Mouse (Mus musculus) cerebellum, postnatal 25 days (tissue): ENCODE results near the gene Homer2.

Experiments
- DNase-seq, 2 experiments: peaks; one replicate each; pipeline ENCODE4 v3.0.0; 2021; ENCODE audit warnings: mixed read lengths in 2 of 2

Gene Homer2

DNA sequence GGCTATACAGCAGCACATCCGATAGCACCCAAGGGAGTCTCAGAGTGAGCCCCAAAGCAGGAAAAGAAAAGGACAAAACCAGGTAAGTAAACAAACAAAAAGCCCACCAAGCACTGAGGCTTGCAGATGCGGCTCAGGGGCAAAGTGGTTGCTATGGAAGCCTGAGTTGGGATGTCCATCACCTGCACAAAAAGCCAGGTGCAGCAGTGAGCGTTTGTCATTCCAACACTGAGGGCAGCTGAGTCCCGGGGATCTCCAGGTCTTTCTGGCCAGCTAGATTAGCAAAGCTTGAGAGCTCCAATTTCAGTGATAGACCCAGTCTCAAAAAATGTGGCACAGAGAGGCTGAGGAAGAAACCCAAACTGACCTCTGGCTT lies 149.4 kb downstream of the Homer2 start:
- DNase-seq, result no peak

DNA sequence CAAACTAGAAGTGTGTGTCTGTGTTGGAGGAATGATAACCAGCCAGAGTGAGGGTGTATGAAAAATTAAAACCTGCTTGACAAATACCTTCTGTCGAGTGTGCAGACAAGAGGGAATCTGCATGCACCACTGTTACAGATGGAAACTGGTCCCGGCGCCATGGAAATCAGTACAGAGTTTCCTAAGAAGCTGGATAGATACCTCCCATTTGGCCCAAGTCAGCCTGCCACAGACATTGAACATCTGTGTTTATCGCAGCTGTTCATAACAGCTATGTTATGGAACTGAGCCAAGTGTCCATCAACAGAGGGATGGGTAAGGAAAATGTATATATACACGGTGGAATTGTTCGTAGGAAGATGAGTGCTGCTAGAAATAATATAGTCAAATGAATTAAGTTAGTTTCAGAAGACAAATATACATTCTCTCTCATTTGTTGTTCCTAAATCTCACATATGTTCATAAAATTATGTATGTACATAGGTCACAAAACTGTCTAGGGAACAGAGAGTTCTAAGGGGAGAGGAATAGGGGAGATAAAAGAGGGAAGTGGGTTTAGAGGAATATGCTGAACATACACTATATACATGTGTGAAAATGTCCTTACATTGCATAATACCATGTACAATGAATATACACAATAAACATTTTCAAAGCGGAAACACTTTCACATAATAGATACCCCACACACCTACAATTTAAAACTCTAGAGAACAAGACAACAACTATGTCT lies 149.9 kb downstream of the Homer2 start:
- DNase-seq, result no peak

DNA sequence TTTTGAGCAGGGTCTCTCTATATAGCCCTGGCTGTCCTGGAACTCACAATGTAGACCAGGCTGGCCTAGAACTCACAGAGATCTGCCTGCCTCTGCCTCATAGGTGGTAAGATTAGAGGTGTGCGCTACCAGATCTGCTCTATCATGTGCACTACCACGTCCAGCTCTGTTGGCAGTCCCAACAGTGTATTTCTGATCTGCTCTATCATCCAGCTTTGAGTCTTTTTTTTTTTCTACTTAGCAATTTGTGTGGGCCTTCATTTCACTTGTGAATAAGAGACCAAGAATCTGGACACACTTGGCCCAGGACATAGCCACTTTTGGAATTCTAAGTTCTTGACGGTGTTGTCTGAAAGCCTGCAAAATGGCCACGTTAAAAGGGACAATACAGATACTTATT lies 150.5 kb downstream of the Homer2 start:
- no peak for DNase-seq

DNA sequence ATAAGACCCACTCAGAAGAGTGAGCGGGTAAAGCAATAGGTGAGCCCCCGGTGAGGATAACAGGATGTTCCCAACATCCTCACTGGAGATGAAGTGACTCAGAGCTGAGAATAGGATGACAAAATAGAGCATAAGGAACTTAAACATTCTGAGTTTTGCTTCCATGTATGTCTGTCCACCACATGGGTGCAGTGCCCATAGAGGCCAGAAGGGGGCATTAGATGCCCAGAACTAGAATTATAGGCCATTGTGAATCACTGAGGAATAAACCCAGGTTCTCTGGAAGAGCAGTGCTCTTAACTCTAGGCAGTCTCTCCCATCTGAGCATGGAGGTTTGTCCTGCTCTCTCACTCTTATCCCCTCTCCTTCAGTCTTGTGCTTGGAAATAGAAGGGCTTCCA lies 153.0 kb downstream of the Homer2 start:
- peak in 1 of 2 experiments; percentile 44 for DNase-seq

DNA sequence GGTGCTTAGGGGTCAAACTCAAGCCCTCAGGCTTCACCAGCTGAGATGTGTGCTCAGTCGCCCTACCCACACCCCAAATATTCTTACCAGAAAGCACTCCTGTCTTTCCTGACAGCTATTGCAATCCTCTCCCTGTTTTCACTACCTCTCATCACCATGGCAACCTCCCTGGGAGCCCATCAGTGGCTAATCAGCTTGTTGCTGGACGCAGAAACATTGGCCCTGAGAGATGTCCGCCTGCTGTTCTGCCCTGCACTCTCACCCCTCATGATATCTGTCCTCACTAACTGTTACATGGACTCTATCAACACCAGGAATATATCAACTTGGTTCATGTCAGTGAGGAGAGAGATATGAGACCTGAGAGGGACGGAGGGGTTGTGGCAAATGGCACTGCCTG lies 153.7 kb downstream of the Homer2 start:
- no peak for DNase-seq
